Mouse (Mus musculus) liver, adult 2 months (tissue): Measurements from ENCODE around the gene Tacr1. TPM values are rescaled to one million over a fixed set of nuclear protein-coding genes. Genes with fewer than 3 reads are reported as not detected.
A peak's percentile ranks its signal among the peaks of the same experiment; 100 is the strongest.

ENCODE experiments used
- DNase-seq: peaks from one replicate; pipeline ENCODE4 v3.0.0-alpha.2; 2011; ENCODE audit warnings: low read depth, low spot score; ENCODE audit errors: extremely low read depth
- H3K27ac ChIP-seq: fragments of 200-500 bp; replicated peaks from 2 replicates; pipeline ENCODE4 v1.5.1; 2012; ENCODE audit warnings: low read depth, mild to moderate bottlenecking, control low read depth, inconsistent platforms, low read length; ENCODE audit not compliant: insufficient read depth
- H3K27me3 ChIP-seq: fragments of 200-500 bp; 2 replicates; pipeline ENCODE4 v1.6.1; 2012; ENCODE audit warnings: mild to moderate bottlenecking, moderate library complexity, low read length, inconsistent platforms; ENCODE audit not compliant: control insufficient read depth, insufficient read depth
- H3K36me3 ChIP-seq: fragments of 200-500 bp; 2 replicates; pipeline ENCODE4 v1.6.1; 2012; ENCODE audit warnings: low read length, inconsistent platforms; ENCODE audit not compliant: control insufficient read depth, insufficient read depth
- H3K4me1 ChIP-seq: fragments of 200-500 bp; 2 replicates; pipeline ENCODE4 v1.6.1; 2011; ENCODE audit warnings: low read length; ENCODE audit not compliant: control insufficient read depth, insufficient read depth
- H3K4me3 ChIP-seq: fragments of 200-500 bp; 2 replicates; pipeline ENCODE4 v1.5.1; 2011; ENCODE audit warnings: low read depth, mild to moderate bottlenecking, control low read depth, low read length, moderate library complexity; ENCODE audit not compliant: insufficient read depth
- H3K79me2 ChIP-seq: fragments of 200-500 bp; 2 replicates; pipeline ENCODE4 v1.6.1; 2012; ENCODE audit warnings: inconsistent platforms, mild to moderate bottlenecking, low read length, moderate library complexity; ENCODE audit not compliant: control insufficient read depth, insufficient read depth
- H3K9ac ChIP-seq: fragments of 200-500 bp; 2 replicates; pipeline ENCODE4 v1.6.1; 2012; ENCODE audit warnings: low read depth, mild to moderate bottlenecking, control low read depth, inconsistent platforms, low read length
- CTCF ChIP-seq: fragments of 200-500 bp; IDR thresholded peaks from 2 replicates; pipeline ENCODE4 v1.5.1; 2011; ENCODE audit warnings: low read depth, low read length, control low read depth
- POLR2A ChIP-seq: fragments of 200-500 bp; IDR thresholded peaks from 2 replicates; pipeline ENCODE4 v1.6.1; 2011; ENCODE audit warnings: low read length, control low read depth; ENCODE audit not compliant: insufficient read depth; ENCODE audit errors: extremely low read depth
- WGBS: fragments of 180-500 bp; shearing (Covaris S2); methylation state at CpG from one replicate; pipeline ENCODE4 v1.1.7; 2018; 5-methylcytosine and 5-hydroxymethylcytosine counted together
- polyA plus RNA-seq: library from polyadenylated mRNA; depleted of rRNA; stranded (reverse); fragments of >200 nt; gene quantifications from 2 replicates; pipeline ENCODE4 v1.2.3, GENCODE M21; 2012
- total RNA-seq: library from RNA; depleted of rRNA; stranded (reverse); fragments of >200 nt; gene quantifications from 2 replicates; pipeline ENCODE4 v1.2.3, GENCODE M21; 2014

Gene Tacr1
- total and polyA plus RNA-seq, 2 experiments = not detected

DNA sequence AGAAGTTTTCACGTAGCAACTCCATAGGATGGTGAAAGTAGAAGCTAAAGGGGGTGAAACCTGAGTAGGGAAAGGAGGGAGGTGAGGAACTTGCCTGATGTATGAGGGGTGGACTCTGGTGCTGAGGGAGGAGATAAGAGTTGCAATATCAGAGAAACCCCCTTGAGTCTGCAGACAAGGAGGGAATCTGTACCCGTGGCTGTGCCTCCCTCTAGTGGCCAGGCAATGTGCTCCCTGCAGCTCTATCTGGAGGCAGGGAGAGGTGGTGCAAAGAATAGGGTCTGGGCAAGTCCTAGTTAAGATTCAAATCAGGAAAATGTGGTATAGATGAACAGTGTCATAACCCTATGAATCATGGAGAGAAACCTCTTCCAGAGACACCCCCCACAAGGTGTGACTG is 201.5 kb downstream of the Tacr1 start:
- Histone ChIP-seq H3K4me3 (no peak overlapping the region), H3K4me1 (no peaks in the 10 kb centered on the region), H3K36me3 (no peaks in the 10 kb centered on the region), H3K27ac (no peak overlapping the region), H3K9ac (no peak overlapping the region), H3K79me2 (no peaks in the 10 kb centered on the region), H3K27me3 (no peaks in the 10 kb centered on the region)
- TF ChIP-seq CTCF (peak; percentile 66), POLR2A (no peak)
- DNase-seq = no peak
- 46% methylated on average over 2 of the region's 2 CpGs for WGBS

DNA sequence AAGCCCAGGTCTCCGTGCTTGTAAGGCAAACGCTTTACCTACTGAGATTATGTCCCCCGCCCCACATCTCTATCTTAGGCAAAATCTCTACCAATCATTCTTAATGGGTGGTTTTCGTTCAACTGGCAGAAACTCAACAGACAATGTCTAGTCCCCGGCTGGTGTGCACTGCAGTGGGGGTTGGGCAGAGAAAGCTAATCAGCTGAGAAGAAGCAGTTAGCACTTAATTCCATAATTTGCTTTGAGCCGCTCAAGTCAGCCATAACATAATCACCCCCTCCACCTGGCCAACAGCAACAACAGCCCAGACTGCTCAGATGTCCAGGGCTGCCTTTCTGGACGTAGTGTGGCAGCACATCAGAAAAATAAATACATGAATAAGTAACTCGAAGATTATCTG is 202.7 kb downstream of the Tacr1 start:
- 80% methylated on average over 8 of the region's 8 CpGs for WGBS
- H3K4me3 ChIP-seq = no peak overlapping the region
- H3K36me3 ChIP-seq = no peaks in the 10 kb centered on the region
- no peaks in the 10 kb centered on the region for H3K79me2 ChIP-seq
- H3K27me3 ChIP-seq = no peaks in the 10 kb centered on the region
- H3K9ac ChIP-seq = no peak overlapping the region
- DNase-seq = no peak
- TF ChIP-seq CTCF (no peak), POLR2A (no peak)
- H3K27ac ChIP-seq = no peak overlapping the region
- no peaks in the 10 kb centered on the region for H3K4me1 ChIP-seq

DNA sequence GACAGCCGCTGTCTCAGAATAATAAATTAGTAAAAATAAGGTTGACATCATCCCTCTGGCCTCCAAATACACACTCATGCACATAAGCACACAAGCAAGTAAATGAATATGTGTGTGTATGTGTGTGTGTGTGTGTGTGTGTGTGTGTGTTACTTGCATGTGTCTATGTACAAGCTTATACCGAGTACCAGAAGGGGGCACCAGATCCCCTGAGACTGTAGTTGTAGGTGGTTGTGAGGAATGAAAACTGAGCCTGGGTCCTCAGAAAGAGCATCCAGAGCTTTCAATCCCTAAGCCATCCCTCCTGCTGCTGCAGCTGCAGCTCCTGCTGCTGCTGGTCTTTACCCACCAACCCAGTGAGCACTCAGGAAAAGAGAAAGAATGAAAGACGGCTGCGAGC is 206.6 kb downstream of the Tacr1 start:
- WGBS = 97% methylated on average over 4 of the region's 4 CpGs

DNA sequence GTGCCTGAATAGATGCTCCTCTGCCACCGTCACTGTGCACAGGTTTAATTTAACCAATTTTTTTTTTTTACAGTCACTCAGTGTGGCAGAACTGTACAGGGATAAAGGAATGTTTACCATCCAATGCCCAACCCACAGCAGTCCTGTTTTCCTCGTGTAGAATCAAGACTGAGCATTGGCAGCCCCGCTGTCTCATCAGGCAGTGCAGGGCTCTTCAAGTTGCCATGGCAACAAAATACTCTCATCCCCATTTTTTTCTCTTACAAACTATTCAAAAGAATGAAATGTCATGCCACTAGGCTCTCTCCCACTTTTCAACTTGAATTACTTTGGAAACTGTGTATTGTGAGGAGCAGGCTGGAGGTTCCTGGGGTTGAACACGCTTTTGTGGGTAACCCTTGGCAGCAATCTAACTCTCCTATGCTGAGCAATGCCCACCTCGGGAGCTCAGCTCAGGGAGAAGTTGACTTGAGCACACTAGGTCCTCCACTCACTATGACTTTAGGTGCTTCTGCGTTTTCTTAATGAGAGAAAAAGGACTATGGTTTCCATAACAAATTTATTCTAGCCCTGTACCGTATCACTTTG is 207.3 kb downstream of the Tacr1 start:
- H3K27me3 ChIP-seq = no peaks in the 10 kb centered on the region
- H3K9ac ChIP-seq = no peak overlapping the region
- no peaks in the 10 kb centered on the region for H3K36me3 ChIP-seq
- DNase-seq = no peak
- no peaks in the 10 kb centered on the region for H3K79me2 ChIP-seq
- H3K27ac ChIP-seq = no peak overlapping the region
- H3K4me3 ChIP-seq = no peak overlapping the region
- 82% methylated on average over 7 of the region's 7 CpGs for WGBS
- H3K4me1 ChIP-seq = no peaks in the 10 kb centered on the region
- no peak for TF ChIP-seq CTCF
- no peak for TF ChIP-seq POLR2A

More for the DNA sequence above, 206.6 kb downstream of the Tacr1 start:
- Histone ChIP-seq H3K4me1 (no peaks in the 10 kb centered on the region), H3K4me3 (no peak overlapping the region), H3K9ac (no peak overlapping the region), H3K27me3 (no peaks in the 10 kb centered on the region), H3K79me2 (no peaks in the 10 kb centered on the region), H3K27ac (no peak overlapping the region), H3K36me3 (no peaks in the 10 kb centered on the region)
- no peak for TF ChIP-seq CTCF
- TF ChIP-seq POLR2A = no peak
- no peak for DNase-seq
